Mouse (Mus musculus): Measurements from ENCODE around the gene Nsun2. TPM values are rescaled to one million over a fixed set of nuclear protein-coding genes. Genes with fewer than 3 reads are reported as not detected.
A peak's percentile ranks its signal among the peaks of the same experiment; 100 is the strongest.

Nsun2 gene
- polyA plus RNA-seq, 1 experiment from 2014 or later: 149 TPM

- Histone ChIP-seq H3K9me3 (ENCODE audit: control insufficient read depth, low read length) (no peaks in the 10 kb centered on the region), H3K4me2 (ENCODE audit: low read depth, severe bottlenecking) (no peak overlapping the region), H3K27ac (replicated peaks; ENCODE audit: low read depth, low read length) (no peak overlapping the region), H3K27me3 (ENCODE audit: control insufficient read depth, insufficient read depth, low read length) (no peaks in the 10 kb centered on the region), H3K9ac (ENCODE audit: low read length) (no peak overlapping the region), H3K4me1 (ENCODE audit: control insufficient read depth, insufficient read depth, low read length) (no peaks in the 10 kb centered on the region), H3K4me3 (ENCODE audit: low read depth, low read length) (no peak overlapping the region), H3K36me3 (ENCODE audit: control insufficient read depth, insufficient read depth, low read length) (no peaks in the 10 kb centered on the region)
- no peak for DNase-seq (ENCODE audit: low spot score)
- no peak for ATAC-seq (ENCODE audit: insufficient number of reproducible peaks, low FRiP score, low TSS enrichment, low read depth)
- WGBS: 89% methylated on average over 9 of the region's 9 CpGs
Measured at GRCm38 (mm10) chr13:69646481-69646880, 112.9 kb downstream of the Nsun2 start.

GRCm38 (mm10) chr13:69654508-69654907 is 121.0 kb downstream of the Nsun2 start:
- DNase-seq (ENCODE audit: low spot score): no peak

GRCm38 (mm10) chr13:69672121-69672520 is 138.6 kb downstream of the Nsun2 start:
- no peak for ATAC-seq (ENCODE audit: insufficient number of reproducible peaks, low FRiP score, low TSS enrichment, low read depth)
- Histone ChIP-seq H3K9ac (ENCODE audit: low read length) (no peak overlapping the region), H3K4me1 (ENCODE audit: control insufficient read depth, insufficient read depth, low read length) (no peaks in the 10 kb centered on the region), H3K27ac (replicated peaks; ENCODE audit: low read depth, low read length) (no peak overlapping the region), H3K36me3 (ENCODE audit: control insufficient read depth, insufficient read depth, low read length) (no peaks in the 10 kb centered on the region), H3K4me3 (ENCODE audit: low read depth, low read length) (no peak overlapping the region), H3K4me2 (ENCODE audit: low read depth, severe bottlenecking) (no peak overlapping the region), H3K27me3 (ENCODE audit: control insufficient read depth, insufficient read depth, low read length) (no peaks in the 10 kb centered on the region), H3K9me3 (ENCODE audit: control insufficient read depth, low read length) (no peaks in the 10 kb centered on the region)
- WGBS: 87% methylated on average over 5 of the region's 5 CpGs
- no peak for DNase-seq (ENCODE audit: low spot score)

More at GRCm38 (mm10) chr13:69654508-69654907, 121.0 kb downstream of the Nsun2 start:
- Histone ChIP-seq H3K4me1 (ENCODE audit: control insufficient read depth, insufficient read depth, low read length) (no peaks in the 10 kb centered on the region), H3K27ac (replicated peaks; ENCODE audit: low read depth, low read length) (no peak overlapping the region), H3K9ac (ENCODE audit: low read length) (no peak overlapping the region), H3K36me3 (ENCODE audit: control insufficient read depth, insufficient read depth, low read length) (no peaks in the 10 kb centered on the region), H3K4me2 (ENCODE audit: low read depth, severe bottlenecking) (no peak overlapping the region), H3K9me3 (ENCODE audit: control insufficient read depth, low read length) (no peaks in the 10 kb centered on the region), H3K4me3 (ENCODE audit: low read depth, low read length) (no peak overlapping the region), H3K27me3 (ENCODE audit: control insufficient read depth, insufficient read depth, low read length) (no peaks in the 10 kb centered on the region)
- no peak for ATAC-seq (ENCODE audit: insufficient number of reproducible peaks, low FRiP score, low TSS enrichment, low read depth)
- whole genome bisulfite sequencing: 75% methylated on average over 3 of the region's 3 CpGs

- Histone ChIP-seq H3K27me3 (ENCODE audit: control insufficient read depth, insufficient read depth, low read length) (no peaks in the 10 kb centered on the region), H3K4me2 (ENCODE audit: low read depth, severe bottlenecking) (no peak overlapping the region), H3K9me3 (ENCODE audit: control insufficient read depth, low read length) (no peaks in the 10 kb centered on the region), H3K4me3 (ENCODE audit: low read depth, low read length) (no peak overlapping the region), H3K27ac (replicated peaks; ENCODE audit: low read depth, low read length) (no peak overlapping the region), H3K9ac (ENCODE audit: low read length) (no peak overlapping the region), H3K36me3 (ENCODE audit: control insufficient read depth, insufficient read depth, low read length) (no peaks in the 10 kb centered on the region), H3K4me1 (ENCODE audit: control insufficient read depth, insufficient read depth, low read length) (no peaks in the 10 kb centered on the region)
- ATAC-seq (ENCODE audit: insufficient number of reproducible peaks, low FRiP score, low TSS enrichment, low read depth) (no peak), DNase-seq (ENCODE audit: low spot score) (no peak)
- whole genome bisulfite sequencing: 90% methylated on average over 10 of the region's 10 CpGs
Measured at GRCm38 (mm10) chr13:69672565-69672964, 139.0 kb downstream of the Nsun2 start.

- no peaks in the 10 kb centered on the region for H3K36me3 ChIP-seq (ENCODE audit: control insufficient read depth, insufficient read depth, low read length)
- H3K9ac ChIP-seq (ENCODE audit: low read length): no peak overlapping the region
- no peak overlapping the region for H3K4me2 ChIP-seq (ENCODE audit: low read depth, severe bottlenecking)
- H3K27me3 ChIP-seq (ENCODE audit: control insufficient read depth, insufficient read depth, low read length): no peaks in the 10 kb centered on the region
- H3K4me1 ChIP-seq (ENCODE audit: control insufficient read depth, insufficient read depth, low read length): no peaks in the 10 kb centered on the region
- 88% methylated on average over 5 of the region's 5 CpGs for WGBS
- no peak overlapping the region for H3K27ac ChIP-seq (replicated peaks; ENCODE audit: low read depth, low read length)
- DNase-seq (ENCODE audit: low spot score): no peak
- H3K9me3 ChIP-seq (ENCODE audit: control insufficient read depth, low read length): no peaks in the 10 kb centered on the region
- H3K4me3 ChIP-seq (ENCODE audit: low read depth, low read length): no peak overlapping the region
- no peak for ATAC-seq (ENCODE audit: insufficient number of reproducible peaks, low FRiP score, low TSS enrichment, low read depth)
Measured at GRCm38 (mm10) chr13:69673197-69673920, 139.8 kb downstream of the Nsun2 start.

GRCm38 (mm10) chr13:69673921-69674618 is 140.5 kb downstream of the Nsun2 start:
- H3K4me2 ChIP-seq (ENCODE audit: low read depth, severe bottlenecking): no peak overlapping the region
- peak; percentile 44 for DNase-seq (ENCODE audit: low spot score)
- no peaks in the 10 kb centered on the region for H3K4me1 ChIP-seq (ENCODE audit: control insufficient read depth, insufficient read depth, low read length)
- H3K9ac ChIP-seq (ENCODE audit: low read length): no peak overlapping the region
- H3K36me3 ChIP-seq (ENCODE audit: control insufficient read depth, insufficient read depth, low read length): no peaks in the 10 kb centered on the region
- 52% methylated on average over 10 of the region's 10 CpGs for WGBS
- H3K27me3 ChIP-seq (ENCODE audit: control insufficient read depth, insufficient read depth, low read length): no peaks in the 10 kb centered on the region
- no peak overlapping the region for H3K27ac ChIP-seq (replicated peaks; ENCODE audit: low read depth, low read length)
- H3K4me3 ChIP-seq (ENCODE audit: low read depth, low read length): no peak overlapping the region
- ATAC-seq (ENCODE audit: insufficient number of reproducible peaks, low FRiP score, low TSS enrichment, low read depth): no peak
- no peaks in the 10 kb centered on the region for H3K9me3 ChIP-seq (ENCODE audit: control insufficient read depth, low read length)

Other genes starting within 250 kb of the Nsun2 start
- 8.4 and 8.5 TPM in 2 replicates for gene Tent4a, start 871 bp downstream of the Nsun2 start, polyA plus RNA-seq (2014; fragmentation: Nextera tagmentation; extraction: Ambion mirVana)
- gene Srd5a1, start 77.7 kb downstream of the Nsun2 start, polyA plus RNA-seq (2014; fragmentation: Nextera tagmentation; extraction: Ambion mirVana): 19.3 and 23.5 TPM in 2 replicates
- gene Ube2ql1, start 206.1 kb downstream of the Nsun2 start, polyA plus RNA-seq (2014; fragmentation: Nextera tagmentation; extraction: Ambion mirVana): 1.7 and 1.8 TPM in 2 replicates